Mouse (Mus musculus) adrenal gland, postnatal 25 days (tissue): Measurements from ENCODE around the gene Frmpd1. TPM values are rescaled to one million over a fixed set of nuclear protein-coding genes. Genes with fewer than 3 reads are reported as not detected.

Experiments used
- DNase-seq: peaks from one replicate; pipeline ENCODE4 v3.0.0; 2021; ENCODE audit warnings: mixed read lengths
- total RNA-seq: library from RNA; stranded (reverse); gene quantifications from 2 replicates; pipeline ENCODE4 v1.2.3, GENCODE M21; 2021

Gene Frmpd1
- total RNA-seq, 1 experiment from 2014 or later, result 7.2 TPM

- DNase-seq, result no peak
These were observed 56.7 kb downstream of the Frmpd1 start for GRCm38 (mm10) chr4:45241330-45241729.

GRCm38 (mm10) chr4:45242163-45242562, 57.5 kb downstream of the Frmpd1 start:
- DNase-seq, result no peak

GRCm38 (mm10) chr4:45243211-45243902, 58.7 kb downstream of the Frmpd1 start:
- no peak for DNase-seq

GRCm38 (mm10) chr4:45251265-45251664, 66.6 kb downstream of the Frmpd1 start:
- no peak for DNase-seq

GRCm38 (mm10) chr4:45252861-45253262, 68.2 kb downstream of the Frmpd1 start:
- DNase-seq, result peak; percentile 12

- peak; percentile 54 for DNase-seq
These were observed 69.3 kb downstream of the Frmpd1 start for GRCm38 (mm10) chr4:45253839-45254601.

- DNase-seq, result no peak
These were observed 74.7 kb downstream of the Frmpd1 start for GRCm38 (mm10) chr4:45259232-45259832.

- no peak for DNase-seq
These were observed 76.9 kb downstream of the Frmpd1 start for GRCm38 (mm10) chr4:45261551-45261950.

GRCm38 (mm10) chr4:45267883-45268282, 83.2 kb downstream of the Frmpd1 start:
- no peak for DNase-seq

GRCm38 (mm10) chr4:45271041-45271452, 86.4 kb downstream of the Frmpd1 start:
- DNase-seq, result peak; percentile 45

- no peak for DNase-seq
These were observed 91.1 kb downstream of the Frmpd1 start for GRCm38 (mm10) chr4:45275770-45276169.

GRCm38 (mm10) chr4:45279292-45279691, 94.6 kb downstream of the Frmpd1 start:
- no peak for DNase-seq

- peak; percentile 46 for DNase-seq
These were observed 95.4 kb downstream of the Frmpd1 start for GRCm38 (mm10) chr4:45279981-45280548.

GRCm38 (mm10) chr4:45286318-45286717, 101.6 kb downstream of the Frmpd1 start:
- no peak for DNase-seq

GRCm38 (mm10) chr4:45287906-45288305, 103.2 kb downstream of the Frmpd1 start:
- no peak for DNase-seq

- DNase-seq, result peak; percentile 59
These were observed 112.2 kb downstream of the Frmpd1 start, which contains the start of gene Trmt10b for GRCm38 (mm10) chr4:45296662-45297564. Gene Trmt10b (plus strand): TSS chr4:45297127.

GRCm38 (mm10) chr4:45305536-45305935, 120.9 kb downstream of the Frmpd1 start:
- no peak for DNase-seq

GRCm38 (mm10) chr4:45308046-45308445, 123.4 kb downstream of the Frmpd1 start:
- no peak for DNase-seq

GRCm38 (mm10) chr4:45308606-45309005, 123.9 kb downstream of the Frmpd1 start:
- DNase-seq, result no peak

GRCm38 (mm10) chr4:45311056-45311455, 126.4 kb downstream of the Frmpd1 start:
- DNase-seq, result no peak

- peak; percentile 82 for DNase-seq
These were observed 135.6 kb downstream of the Frmpd1 start for GRCm38 (mm10) chr4:45320159-45320816.
